ENCODE assay signal across 12 mouse cellular contexts in genomic region chr1:106346776-106347175, GRCm38 (mm10).
DNase-seq lines count a peak whose midpoint lies in the region; ATAC-seq and TF ChIP-seq lines count a peak whose summit lies in the region.
"Had no signal": no experiment of that assay in that cellular context is flagged by ENCODE, and none has a peak within 500 bp of the region (broad histone marks: within the 10 kb centered on the region; RNA-seq: fewer than 3 reads in every experiment).

No protein-coding gene starts in this region.

- H3K27ac ChIP-seq in kidney, adult 2 months (ENCODE audit: insufficient read depth, low read depth, low read length): no peak overlapping the region
- no peak overlapping the region for H3K27ac ChIP-seq in midbrain, postnatal 0 days (ENCODE audit: low read depth, low read length)
- H3K27ac ChIP-seq in midbrain, embryonic 13.5 days: no peak overlapping the region
- no peak overlapping the region for H3K27ac ChIP-seq in ES-E14 (ENCODE audit: insufficient read depth, low read depth, low read length, poor library complexity, severe bottlenecking)
- no peak overlapping the region for H3K27ac ChIP-seq in small intestine, adult 2 months (ENCODE audit: insufficient read depth, low read depth, low read length)
- H3K27ac ChIP-seq: neural tube, embryonic 15.5 days had no signal

- no peak overlapping the region for H3K4me3 ChIP-seq in kidney, adult 2 months (ENCODE audit: insufficient read depth, low read depth, low read length)
- H3K4me3 ChIP-seq in midbrain, postnatal 0 days (ENCODE audit: low read depth, low read length): no peak overlapping the region
- H3K4me3 ChIP-seq in midbrain, embryonic 13.5 days (replicated peaks): no peak overlapping the region
- no peak overlapping the region for H3K4me3 ChIP-seq in ES-E14 (ENCODE audit: insufficient read depth in 1 of 2, low read depth in 1 of 2, low read length in 2 of 2, poor library complexity in 1 of 2, severe bottlenecking in 1 of 2)
- no peak overlapping the region for H3K4me3 ChIP-seq in small intestine, adult 2 months (ENCODE audit: low read depth, low read length)
- H3K4me3 ChIP-seq: neural tube, embryonic 15.5 days had no signal

- DNase-seq in kidney, adult 2 months: no peak
- no peak for DNase-seq in kidney, postnatal 14 days
- DNase-seq in midbrain, postnatal 0 days (ENCODE audit: low spot score): no peak
- peak; percentile 13 for DNase-seq in ES-E14 (ENCODE audit: low read depth, low spot score)
- DNase-seq in c-Kit-positive CD71-positive TER-119-positive erythroid progenitor cells, embryonic 14.5 days (ENCODE audit: low spot score): no peak
- DNase-seq in spleen, adult 12 weeks (ENCODE audit: low spot score): no peak
- DNase-seq: adrenal gland, postnatal 25 days; cerebellum, adult 11 months; gastrocnemius, postnatal 10 days had no signal

- H3K36me3 ChIP-seq in kidney, adult 2 months (ENCODE audit: control insufficient read depth, insufficient read depth, low read length): peaks cover 3% of the 10 kb centered on the region; the same call in 1 of the 2 replicates
- peaks cover 13% of the 10 kb centered on the region; the same call in 1 of the 2 replicates for H3K36me3 ChIP-seq in midbrain, postnatal 0 days (ENCODE audit: insufficient read depth, low read length)
- H3K36me3 ChIP-seq in midbrain, embryonic 13.5 days: peaks cover 37% of the 10 kb centered on the region
- no peaks in the 10 kb centered on the region for H3K36me3 ChIP-seq in ES-E14 (ENCODE audit: control insufficient read depth, insufficient read depth, low read length, poor library complexity, severe bottlenecking)
- peaks cover 13% of the 10 kb centered on the region for H3K36me3 ChIP-seq in small intestine, adult 2 months (ENCODE audit: control insufficient read depth, insufficient read depth, low read length)

- in situ Hi-C loops in ES-E14 (cut with MboI; ENCODE audit: low sequenced_read_pairs in 2 of 2, unreplicated experiment in 2 of 2): no loop called here

- H3K9me3 ChIP-seq in midbrain, postnatal 0 days (ENCODE audit: low read length): no peaks in the 10 kb centered on the region
- H3K9me3 ChIP-seq in midbrain, embryonic 13.5 days: no peaks in the 10 kb centered on the region
- no peaks in the 10 kb centered on the region; the same call in 1 of the 2 replicates for H3K9me3 ChIP-seq in ES-E14 (ENCODE audit: control insufficient read depth, insufficient read depth, low read depth, low read length)
- H3K9me3 ChIP-seq: neural tube, embryonic 15.5 days had no signal

- TF ChIP-seq CTCF in kidney, adult 2 months (conservative IDR thresholded peaks at IDR 0.05; ENCODE audit: insufficient read depth, insufficient read length, low read depth, low read length): peak; percentile 45
- TF ChIP-seq CTCF in midbrain, postnatal 0 days (IDR thresholded peaks at IDR 0.05): peak; percentile 38
- TF ChIP-seq CTCF in small intestine, adult 2 months (IDR thresholded peaks at IDR 0.05; ENCODE audit: extremely low read depth, insufficient read length, insufficient replicate concordance, low read depth, low read length): peak; percentile 40; the same call in 1 of the 2 replicates

- H3K4me2 ChIP-seq in midbrain, postnatal 0 days (ENCODE audit: low read depth, low read length, poor library complexity, severe bottlenecking): no peak overlapping the region
- no peak overlapping the region for H3K4me2 ChIP-seq in midbrain, embryonic 13.5 days (replicated peaks)
- H3K4me2 ChIP-seq: neural tube, embryonic 15.5 days had no signal

- no peak for ATAC-seq in midbrain, postnatal 0 days (ENCODE audit: low FRiP score)
- ATAC-seq in midbrain, embryonic 13.5 days: no peak

- no peaks in the 10 kb centered on the region for H3K27me3 ChIP-seq in kidney, adult 2 months (replicated peaks; ENCODE audit: control insufficient read depth, insufficient read depth, low read length)
- no peaks in the 10 kb centered on the region for H3K27me3 ChIP-seq in midbrain, postnatal 0 days (ENCODE audit: insufficient read depth, low read length)
- H3K27me3 ChIP-seq in midbrain, embryonic 13.5 days: no peaks in the 10 kb centered on the region
- no peaks in the 10 kb centered on the region for H3K27me3 ChIP-seq in small intestine, adult 2 months (ENCODE audit: control insufficient read depth, insufficient read depth, low read length)
- H3K27me3 ChIP-seq: neural tube, embryonic 15.5 days had no signal

- no peaks in the 10 kb centered on the region for H3K4me1 ChIP-seq in kidney, adult 2 months (ENCODE audit: control insufficient read depth, insufficient read depth, low read length)
- H3K4me1 ChIP-seq in midbrain, postnatal 0 days (ENCODE audit: insufficient read depth, low read length): no peaks in the 10 kb centered on the region
- no peaks in the 10 kb centered on the region for H3K4me1 ChIP-seq in midbrain, embryonic 13.5 days (replicated peaks)
- no peaks in the 10 kb centered on the region for H3K4me1 ChIP-seq in ES-E14 (ENCODE audit: control insufficient read depth in 2 of 2, insufficient read depth in 2 of 2, low read length in 2 of 2, poor library complexity in 1 of 2)
- H3K4me1 ChIP-seq in small intestine, adult 2 months (ENCODE audit: control insufficient read depth, insufficient read depth, insufficient read length, low read length): no peaks in the 10 kb centered on the region
- H3K4me1 ChIP-seq: neural tube, embryonic 15.5 days had no signal

- no peak for TF ChIP-seq POLR2A in kidney, adult 2 months (IDR thresholded peaks at IDR 0.05; ENCODE audit: low read depth, low read length)
- no peak for TF ChIP-seq POLR2A in small intestine, adult 2 months (IDR thresholded peaks at IDR 0.05; ENCODE audit: low read depth, low read length)

- WGBS in kidney, adult 2 months: 97% methylated on average over 3 of the region's 3 CpGs
- 97% methylated on average over 3 of the region's 3 CpGs for WGBS in midbrain, postnatal 0 days
- 98% methylated on average over 3 of the region's 3 CpGs for WGBS in midbrain, embryonic 13.5 days
- 98% methylated on average over 3 of the region's 3 CpGs for WGBS in small intestine, adult 2 months

- no peak overlapping the region for H3K9ac ChIP-seq in midbrain, postnatal 0 days (replicated peaks; ENCODE audit: low read length, poor library complexity, severe bottlenecking)
- H3K9ac ChIP-seq in midbrain, embryonic 13.5 days (replicated peaks): no peak overlapping the region
- H3K9ac ChIP-seq in ES-E14 (ENCODE audit: insufficient read depth, low read depth, low read length, poor library complexity, severe bottlenecking): no peak overlapping the region
- H3K9ac ChIP-seq: neural tube, embryonic 15.5 days had no signal

TF ChIP-seq in ES-E14, 5 proteins besides CTCF, POLR2A, EP300 and RAD21:
- TF ChIP-seq ZC3H11A (IDR thresholded peaks at IDR 0.05; ENCODE audit: borderline replicate concordance, low read depth, low read length) (no peak), HCFC1 (IDR thresholded peaks at IDR 0.05; ENCODE audit: borderline replicate concordance, insufficient read depth, low read length) (no peak), ZNF384 (IDR thresholded peaks at IDR 0.05; ENCODE audit: low read depth, low read length) (no peak), MAFK (IDR thresholded peaks at IDR 0.05; ENCODE audit: insufficient read depth, low read depth, low read length) (no peak), CHD2 (IDR thresholded peaks at IDR 0.05; ENCODE audit: low read depth, low read length) (no peak)
